Mouse (Mus musculus): ENCODE data around the gene Myb. TPM values are rescaled to one million over a fixed set of nuclear protein-coding genes. Genes with fewer than 3 reads are reported as not detected.

The Myb gene
- polyA plus RNA-seq, 1 experiment from 2014 or later: 15.9 TPM

DNA sequence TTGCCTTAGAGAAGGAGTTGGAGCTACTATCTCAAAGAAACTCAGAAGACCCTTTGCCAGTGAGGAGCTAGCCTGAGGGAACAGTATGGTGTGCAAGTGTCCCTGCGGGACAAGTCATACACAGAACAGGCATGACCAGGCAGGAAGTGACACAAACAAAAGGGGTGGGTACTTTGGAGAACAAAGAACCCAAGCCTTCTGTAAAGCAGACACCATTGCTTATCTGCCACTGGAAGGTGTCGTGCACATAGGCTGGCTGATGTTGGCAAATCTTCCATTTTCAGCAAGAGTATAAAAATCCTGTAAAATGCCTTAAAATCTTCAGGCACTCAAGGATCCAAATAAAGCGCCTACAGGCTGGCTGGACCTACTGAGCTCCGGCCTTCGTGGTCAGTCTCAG lies 25.9 kb upstream of the Myb start:
- no peak overlapping the region for H3K27ac ChIP-seq (ENCODE audit: low read length)
- 50% methylated on average over 5 of the region's 5 CpGs for WGBS
- H3K4me2 ChIP-seq (ENCODE audit: low read depth, low read length): no peak overlapping the region
- ATAC-seq (replicated peaks; ENCODE audit: extremely low read depth, insufficient read depth, low FRiP score): no peak
- no peaks in the 10 kb centered on the region for H3K4me1 ChIP-seq (ENCODE audit: control insufficient read depth, insufficient read depth, low read length)
- no peaks in the 10 kb centered on the region for H3K27me3 ChIP-seq (ENCODE audit: control insufficient read depth, insufficient read depth, low read length)
- H3K4me3 ChIP-seq (ENCODE audit: low read length): no peak overlapping the region
- H3K36me3 ChIP-seq (ENCODE audit: control insufficient read depth, insufficient read depth): no peaks in the 10 kb centered on the region
- H3K9ac ChIP-seq (ENCODE audit: low read length): no peak overlapping the region
- no peaks in the 10 kb centered on the region for H3K9me3 ChIP-seq (replicated peaks; ENCODE audit: control insufficient read depth, low read length)

DNA sequence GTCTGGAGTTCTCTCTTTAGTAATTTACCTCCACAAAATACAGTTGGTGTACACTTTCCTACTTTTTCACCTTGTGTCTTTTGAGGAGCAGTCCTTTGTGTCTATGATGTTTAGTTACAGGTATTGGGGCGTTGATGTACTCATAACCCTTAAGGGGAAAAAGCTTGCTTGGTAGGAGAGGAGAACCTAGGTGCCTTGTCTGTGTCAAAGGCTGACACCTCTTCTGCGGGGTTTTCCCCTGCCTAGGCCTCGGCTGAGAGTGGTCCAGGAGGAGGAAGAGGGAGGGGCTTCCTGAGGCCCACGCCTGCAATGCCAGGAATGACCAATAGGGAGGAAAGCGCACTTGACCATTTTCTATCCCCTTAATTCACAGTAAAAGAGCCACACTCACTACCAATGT lies 17.9 kb upstream of the Myb start:
- Histone ChIP-seq H3K27ac (ENCODE audit: low read length) (no peak overlapping the region), H3K4me2 (ENCODE audit: low read depth, low read length) (no peak overlapping the region), H3K4me3 (ENCODE audit: low read length) (no peak overlapping the region), H3K9me3 (replicated peaks; ENCODE audit: control insufficient read depth, low read length) (no peaks in the 10 kb centered on the region), H3K36me3 (ENCODE audit: control insufficient read depth, insufficient read depth) (no peaks in the 10 kb centered on the region), H3K27me3 (ENCODE audit: control insufficient read depth, insufficient read depth, low read length) (no peaks in the 10 kb centered on the region), H3K9ac (ENCODE audit: low read length) (no peak overlapping the region), H3K4me1 (ENCODE audit: control insufficient read depth, insufficient read depth, low read length) (no peaks in the 10 kb centered on the region; the same call in 1 of the 2 replicates)
- no peak for ATAC-seq (replicated peaks; ENCODE audit: extremely low read depth, insufficient read depth, low FRiP score)
- 45% methylated on average over 5 of the region's 5 CpGs for WGBS

DNA sequence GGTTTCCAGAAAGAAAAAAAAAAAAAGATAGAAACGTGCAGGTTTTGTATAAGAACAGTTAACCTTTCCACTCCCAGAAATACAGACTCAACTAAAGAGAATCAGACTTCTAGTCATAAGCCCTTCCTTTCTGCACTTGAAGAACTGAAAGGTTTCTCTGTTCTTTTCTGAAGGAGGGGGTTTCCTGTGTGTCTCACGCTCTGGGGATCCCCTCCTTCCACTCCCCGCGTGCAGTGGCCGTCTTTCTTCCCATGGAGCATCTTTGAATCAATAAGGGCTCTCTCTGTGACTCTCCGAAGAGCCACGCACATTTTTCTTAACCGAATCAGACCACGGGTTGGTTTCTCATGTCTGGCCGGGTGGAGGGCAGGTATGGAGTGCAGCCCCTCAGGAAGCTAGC lies 17.5 kb upstream of the Myb start:
- Histone ChIP-seq H3K27ac (ENCODE audit: low read length) (no peak overlapping the region), H3K4me2 (ENCODE audit: low read depth, low read length) (no peak overlapping the region), H3K27me3 (ENCODE audit: control insufficient read depth, insufficient read depth, low read length) (no peaks in the 10 kb centered on the region), H3K9ac (ENCODE audit: low read length) (no peak overlapping the region), H3K36me3 (ENCODE audit: control insufficient read depth, insufficient read depth) (no peaks in the 10 kb centered on the region), H3K4me3 (ENCODE audit: low read length) (no peak overlapping the region), H3K9me3 (replicated peaks; ENCODE audit: control insufficient read depth, low read length) (no peaks in the 10 kb centered on the region), H3K4me1 (ENCODE audit: control insufficient read depth, insufficient read depth, low read length) (peaks cover 3% of the 10 kb centered on the region; the same call in 1 of the 2 replicates)
- ATAC-seq (replicated peaks; ENCODE audit: extremely low read depth, insufficient read depth, low FRiP score): no peak
- 82% methylated on average over 10 of the region's 10 CpGs for WGBS

DNA sequence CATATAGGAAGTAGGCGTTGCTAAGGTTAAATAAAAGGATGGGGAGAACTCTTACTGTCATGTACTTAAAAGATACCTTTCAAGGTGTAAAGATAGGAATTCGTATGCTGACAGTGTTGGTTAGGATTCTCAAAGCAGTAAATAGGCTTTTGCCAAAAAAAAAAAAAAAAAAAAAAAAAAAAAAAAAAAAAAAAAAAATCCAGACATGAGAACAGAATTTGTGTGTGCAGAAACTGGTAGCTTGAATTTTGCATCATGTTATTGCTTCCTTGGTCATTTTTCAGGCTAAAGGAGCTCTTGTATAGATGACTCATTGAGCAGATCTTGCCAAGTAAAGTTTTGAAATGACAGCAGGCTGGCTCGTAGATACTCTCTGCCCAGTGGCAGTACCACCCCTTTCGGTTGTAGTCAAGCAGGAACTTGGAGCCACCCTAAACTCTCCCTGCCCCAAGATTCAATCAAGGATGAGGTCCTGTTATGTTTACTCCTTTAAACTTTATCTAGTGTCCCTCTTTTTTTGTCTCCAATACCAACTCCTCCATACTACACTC lies 11.9 kb upstream of the Myb start:
- no peak for ATAC-seq (replicated peaks; ENCODE audit: extremely low read depth, insufficient read depth, low FRiP score)
- H3K4me2 ChIP-seq (ENCODE audit: low read depth, low read length): no peak overlapping the region
- 0 out of 2 replicates have a peak, but pooled peaks cover 3% of the 10 kb centered on the region for H3K9me3 ChIP-seq (replicated peaks; ENCODE audit: control insufficient read depth, low read length)
- H3K4me1 ChIP-seq (ENCODE audit: control insufficient read depth, insufficient read depth, low read length): peaks cover 3% of the 10 kb centered on the region; the same call in 1 of the 2 replicates
- 87% methylated on average over 4 of the region's 4 CpGs for WGBS
- H3K9ac ChIP-seq (ENCODE audit: low read length): no peak overlapping the region
- no peak overlapping the region for H3K4me3 ChIP-seq (ENCODE audit: low read length)
- H3K36me3 ChIP-seq (ENCODE audit: control insufficient read depth, insufficient read depth): no peaks in the 10 kb centered on the region
- no peak overlapping the region for H3K27ac ChIP-seq (ENCODE audit: low read length)
- no peaks in the 10 kb centered on the region for H3K27me3 ChIP-seq (ENCODE audit: control insufficient read depth, insufficient read depth, low read length)

DNA sequence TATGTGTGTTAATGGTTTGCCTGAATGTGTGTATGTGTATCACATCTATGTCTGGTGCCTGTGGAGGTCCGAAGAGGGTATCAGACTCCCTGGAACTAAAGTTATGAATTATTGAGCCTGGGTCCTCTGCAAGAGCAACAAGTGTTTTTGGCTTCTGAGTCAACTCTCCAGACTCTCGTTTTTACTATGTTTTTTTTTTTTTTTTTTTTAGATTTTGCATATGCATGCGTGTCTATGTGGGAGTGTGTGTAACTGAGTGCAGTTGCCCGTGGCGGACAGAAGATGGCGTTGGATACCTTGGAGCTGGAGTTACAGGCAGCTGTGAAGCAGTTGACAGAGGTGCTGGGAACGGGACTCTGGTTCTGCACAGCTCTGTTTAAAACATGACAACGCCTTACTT lies 7.7 kb upstream of the Myb start:
- H3K4me1 ChIP-seq (ENCODE audit: control insufficient read depth, insufficient read depth, low read length): peaks cover 1% of the 10 kb centered on the region; the same call in 1 of the 2 replicates
- 90% methylated on average over 8 of the region's 8 CpGs for WGBS
- H3K9ac ChIP-seq (ENCODE audit: low read length): no peak overlapping the region
- H3K4me3 ChIP-seq (ENCODE audit: low read length): no peak overlapping the region
- no peak overlapping the region for H3K27ac ChIP-seq (ENCODE audit: low read length)
- no peak overlapping the region for H3K4me2 ChIP-seq (ENCODE audit: low read depth, low read length)
- ATAC-seq (replicated peaks; ENCODE audit: extremely low read depth, insufficient read depth, low FRiP score): no peak
- no peaks in the 10 kb centered on the region for H3K36me3 ChIP-seq (ENCODE audit: control insufficient read depth, insufficient read depth)
- H3K27me3 ChIP-seq (ENCODE audit: control insufficient read depth, insufficient read depth, low read length): peaks cover 3% of the 10 kb centered on the region; the same call in 1 of the 2 replicates
- H3K9me3 ChIP-seq (replicated peaks; ENCODE audit: control insufficient read depth, low read length): 0 out of 2 replicates have a peak, but pooled peaks cover 3% of the 10 kb centered on the region

DNA sequence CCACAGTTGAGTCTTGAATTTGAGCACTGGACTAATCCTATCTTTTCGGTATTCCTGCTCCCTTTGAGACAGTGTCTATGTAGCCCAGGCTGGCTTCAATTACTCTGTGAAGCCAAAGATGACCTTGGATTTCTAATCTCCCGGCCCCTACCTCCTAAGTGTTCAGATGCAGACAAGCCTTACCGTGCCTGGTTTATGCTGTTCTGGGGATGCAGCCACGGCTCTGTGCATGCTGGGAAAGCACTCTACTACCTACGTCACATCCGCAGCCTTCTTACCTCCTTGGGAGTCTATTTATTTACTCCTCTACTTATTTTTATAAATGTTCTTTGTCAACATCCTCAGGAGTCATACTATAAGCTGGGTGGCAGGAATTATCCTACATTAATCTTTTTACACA lies 7.1 kb upstream of the Myb start:
- Histone ChIP-seq H3K27ac (ENCODE audit: low read length) (no peak overlapping the region), H3K4me2 (ENCODE audit: low read depth, low read length) (no peak overlapping the region), H3K4me3 (ENCODE audit: low read length) (no peak overlapping the region), H3K27me3 (ENCODE audit: control insufficient read depth, insufficient read depth, low read length) (peaks cover 3% of the 10 kb centered on the region; the same call in 1 of the 2 replicates), H3K36me3 (ENCODE audit: control insufficient read depth, insufficient read depth) (no peaks in the 10 kb centered on the region), H3K9me3 (replicated peaks; ENCODE audit: control insufficient read depth, low read length) (0 out of 2 replicates have a peak, but pooled peaks cover 3% of the 10 kb centered on the region), H3K4me1 (ENCODE audit: control insufficient read depth, insufficient read depth, low read length) (no peaks in the 10 kb centered on the region), H3K9ac (ENCODE audit: low read length) (no peak overlapping the region)
- WGBS: 92% methylated on average over 6 of the region's 6 CpGs
- ATAC-seq (replicated peaks; ENCODE audit: extremely low read depth, insufficient read depth, low FRiP score): no peak

DNA sequence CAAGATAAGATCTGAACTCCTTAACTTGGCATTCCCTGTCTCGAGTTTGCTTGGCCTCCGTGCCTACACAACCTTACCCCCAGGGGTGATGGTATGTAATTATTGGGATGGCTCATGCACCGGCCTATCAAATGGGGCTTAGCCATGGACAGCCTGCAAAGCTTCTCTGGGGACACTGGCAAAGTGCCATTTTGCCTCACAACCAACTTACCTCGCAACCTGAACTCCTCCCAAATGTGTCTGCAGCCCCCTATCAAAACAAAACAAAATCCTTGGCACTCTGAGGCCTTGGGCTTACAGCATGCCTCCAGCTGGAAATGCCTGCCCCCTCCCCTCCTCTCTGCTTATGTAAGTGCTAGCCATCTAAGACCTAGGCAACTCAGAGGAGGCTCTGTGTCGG lies 6.4 kb upstream of the Myb start:
- no peaks in the 10 kb centered on the region for H3K36me3 ChIP-seq (ENCODE audit: control insufficient read depth, insufficient read depth)
- H3K4me3 ChIP-seq (ENCODE audit: low read length): no peak overlapping the region
- no peaks in the 10 kb centered on the region for H3K4me1 ChIP-seq (ENCODE audit: control insufficient read depth, insufficient read depth, low read length)
- 76% methylated on average over 5 of the region's 5 CpGs for WGBS
- H3K9ac ChIP-seq (ENCODE audit: low read length): no peak overlapping the region
- ATAC-seq (replicated peaks; ENCODE audit: extremely low read depth, insufficient read depth, low FRiP score): no peak
- 0 out of 2 replicates have a peak, but pooled peaks cover 3% of the 10 kb centered on the region for H3K9me3 ChIP-seq (replicated peaks; ENCODE audit: control insufficient read depth, low read length)
- H3K27ac ChIP-seq (ENCODE audit: low read length): no peak overlapping the region
- H3K4me2 ChIP-seq (ENCODE audit: low read depth, low read length): no peak overlapping the region
- peaks cover 3% of the 10 kb centered on the region; the same call in 1 of the 2 replicates for H3K27me3 ChIP-seq (ENCODE audit: control insufficient read depth, insufficient read depth, low read length)

DNA sequence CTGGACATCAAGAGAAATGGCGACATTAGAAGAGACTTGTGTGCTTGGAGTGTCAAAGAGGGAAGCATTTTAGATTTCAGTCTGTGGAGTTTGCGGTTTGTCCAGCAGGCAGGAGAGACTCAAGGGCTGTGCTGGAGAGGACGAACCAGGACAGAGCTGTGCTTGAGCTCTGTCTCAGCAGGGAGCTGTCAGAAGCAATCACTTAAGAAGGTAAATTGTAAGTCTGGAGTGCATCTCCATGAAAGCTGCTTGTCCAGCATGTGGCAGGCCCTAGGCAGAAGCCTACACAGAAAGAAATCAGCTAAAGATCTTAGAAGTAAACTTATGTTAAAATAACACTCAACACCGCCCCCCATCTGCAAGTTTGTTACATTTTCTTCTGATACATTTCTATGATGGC lies 4.6 kb upstream of the Myb start:
- WGBS: 87% methylated on average over 4 of the region's 4 CpGs
- H3K27ac ChIP-seq (ENCODE audit: low read length): no peak overlapping the region
- H3K9me3 ChIP-seq (replicated peaks; ENCODE audit: control insufficient read depth, low read length): 0 out of 2 replicates have a peak, but pooled peaks cover 3% of the 10 kb centered on the region
- no peak overlapping the region for H3K4me2 ChIP-seq (ENCODE audit: low read depth, low read length)
- ATAC-seq (replicated peaks; ENCODE audit: extremely low read depth, insufficient read depth, low FRiP score): no peak
- no peak overlapping the region for H3K4me3 ChIP-seq (ENCODE audit: low read length)
- H3K9ac ChIP-seq (ENCODE audit: low read length): no peak overlapping the region
- H3K4me1 ChIP-seq (ENCODE audit: control insufficient read depth, insufficient read depth, low read length): peaks cover 3% of the 10 kb centered on the region; the same call in 1 of the 2 replicates
- H3K27me3 ChIP-seq (ENCODE audit: control insufficient read depth, insufficient read depth, low read length): peaks cover 8% of the 10 kb centered on the region; the same call in 1 of the 2 replicates
- H3K36me3 ChIP-seq (ENCODE audit: control insufficient read depth, insufficient read depth): no peaks in the 10 kb centered on the region

DNA sequence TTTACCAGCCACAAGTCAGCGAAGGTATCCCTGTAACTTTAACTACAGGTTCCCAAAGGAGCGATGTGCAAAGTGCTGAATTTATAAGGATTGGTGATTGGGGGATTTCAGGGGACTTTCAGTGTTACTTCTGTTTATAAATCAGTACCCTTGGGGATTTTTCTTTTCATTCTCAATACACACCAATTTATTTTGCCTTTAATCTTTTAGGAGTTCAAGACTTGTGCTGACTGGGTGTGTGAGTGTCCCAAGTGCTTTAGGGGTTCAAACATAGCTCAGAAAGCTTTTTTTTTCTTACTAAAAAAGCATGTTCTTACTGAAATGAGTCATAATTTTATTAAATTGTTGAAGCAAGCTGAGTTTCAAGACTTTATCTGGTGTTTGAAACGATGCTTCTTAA lies 1.3 kb upstream of the Myb start:
- no peak overlapping the region for H3K4me3 ChIP-seq (ENCODE audit: low read length)

More for the DNA sequence above, 1.3 kb upstream of the Myb start:
- H3K27me3 ChIP-seq (ENCODE audit: control insufficient read depth, insufficient read depth, low read length): peaks cover 11% of the 10 kb centered on the region
- H3K4me1 ChIP-seq (ENCODE audit: control insufficient read depth, insufficient read depth, low read length): peaks cover 6% of the 10 kb centered on the region
- no peak overlapping the region for H3K27ac ChIP-seq (ENCODE audit: low read length)
- 50% methylated on average over 3 of the region's 3 CpGs for WGBS
- H3K36me3 ChIP-seq (ENCODE audit: control insufficient read depth, insufficient read depth): no peaks in the 10 kb centered on the region
- no peaks in the 10 kb centered on the region for H3K9me3 ChIP-seq (replicated peaks; ENCODE audit: control insufficient read depth, low read length)
- H3K4me2 ChIP-seq (ENCODE audit: low read depth, low read length): no peak overlapping the region
- no peak for ATAC-seq (replicated peaks; ENCODE audit: extremely low read depth, insufficient read depth, low FRiP score)
- no peak overlapping the region for H3K9ac ChIP-seq (ENCODE audit: low read length)
